Mouse (Mus musculus): ENCODE data around the gene Vmn1r177. TPM values are rescaled to one million over a fixed set of nuclear protein-coding genes. Genes with fewer than 3 reads are reported as not detected.
"Not testable (repeated sequence)": the region's sequence is repeated elsewhere in the genome, so short reads cannot be mapped to it uniquely, and the experiment has no call there.

The Vmn1r177 gene
- total RNA-seq (2021): not detected
- long read RNA-seq, experiment 1: 0 reads
- long read RNA-seq, experiment 2: 0 reads

DNA sequence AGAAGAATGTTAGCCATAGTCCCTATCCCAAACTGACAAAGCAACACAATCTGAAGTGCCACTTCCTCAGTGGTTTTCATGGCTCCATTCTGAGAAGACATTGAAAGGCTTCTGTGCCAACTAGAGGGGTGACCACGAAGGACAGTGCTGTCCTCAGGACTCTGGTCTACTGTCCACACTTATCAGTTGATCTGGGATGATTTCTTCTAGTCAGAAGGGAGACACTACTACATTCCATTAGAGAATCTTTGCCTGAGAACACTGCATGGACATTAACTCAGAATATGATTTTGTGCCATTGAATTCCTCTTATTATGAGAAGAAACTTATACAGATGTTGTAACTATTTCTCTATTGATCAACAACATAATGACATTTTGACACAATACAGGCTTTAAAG is at the start of gene Vmn1r177:
Gene Vmn1r177 (minus strand): TSS at position 101 of the 400 bp plus-strand sequence.
- DNase-seq: not testable (repeated sequence)

GRCm38 (mm10) chr7:23891709-23892108 is 25.5 kb upstream of the Vmn1r177 start, which contains the start of gene Vmn1r178:
Vmn1r178 (plus strand) TSS chr7:23892009.
- DNase-seq: no peak

- DNase-seq: not testable (repeated sequence)
Observed at GRCm38 (mm10) chr7:23876918-23877317, 10.7 kb upstream of the Vmn1r177 start.

GRCm38 (mm10) chr7:23837272-23837671 is 29.0 kb downstream of the Vmn1r177 start, which contains the start of gene Vmn1r176:
Vmn1r176 (minus strand) TSS chr7:23837372.
- not testable (repeated sequence) for DNase-seq

Other genes starting within 250 kb of the Vmn1r177 start
- not detected for gene Vmn1r171, start 235.7 kb downstream of the Vmn1r177 start, total RNA-seq (2021)
- not detected for gene Vmn1r172, start 208.1 kb downstream of the Vmn1r177 start, total RNA-seq (2021)
- gene Vmn1r173, start 165.7 kb downstream of the Vmn1r177 start, total RNA-seq (2021): not detected
- not detected for gene Vmn1r174, start 114.2 kb downstream of the Vmn1r177 start, total RNA-seq (2021)
- gene Vmn1r175, start 55.8 kb downstream of the Vmn1r177 start, total RNA-seq (2021): not detected
- not detected for gene Vmn1r176, start 29.1 kb downstream of the Vmn1r177 start, total RNA-seq (2021)
- not detected for gene Vmn1r178, start 25.6 kb upstream of the Vmn1r177 start, total RNA-seq (2021)
- not detected for gene Vmn1r179, start 60.5 kb upstream of the Vmn1r177 start, total RNA-seq (2021)
- gene Vmn1r180, start 84.2 kb upstream of the Vmn1r177 start, total RNA-seq (2021): not detected
- gene Vmn1r181, start 108.2 kb upstream of the Vmn1r177 start, total RNA-seq (2021): not detected
- not detected for gene V1rd19, start 135.2 kb upstream of the Vmn1r177 start, total RNA-seq (2021)
- gene Vmn1r183, start 186.8 kb upstream of the Vmn1r177 start, total RNA-seq (2021): not detected
- 10 to 100 TPM; 10.3 TPM for gene Zfp180, start 215.5 kb upstream of the Vmn1r177 start, total RNA-seq (2021)
- 1 to 10 TPM; 4.9 TPM for gene Zfp112, start 245.9 kb upstream of the Vmn1r177 start, total RNA-seq (2021)

All from gastrocnemius, postnatal 25 days (tissue).